Mouse (Mus musculus): ENCODE measurements around the gene Gm8926. TPM values are rescaled to one million over a fixed set of nuclear protein-coding genes. Genes with fewer than 3 reads are reported as not detected.
"Not testable (repeated sequence)": the region's sequence is repeated elsewhere in the genome, so short reads cannot be mapped to it uniquely, and the experiment has no call there.

The Gm8926 gene
- polyA plus RNA-seq (2012) = not detected in 2 replicates

- not testable (repeated sequence) for H3K9me3 ChIP-seq (ENCODE audit: control insufficient read depth, low read length); H3K27me3 ChIP-seq (ENCODE audit: control insufficient read depth); H3K36me3 ChIP-seq (ENCODE audit: control insufficient read depth); H3K4me1 ChIP-seq (ENCODE audit: control insufficient read depth); H3K4me3 ChIP-seq (replicated peaks)
Measured at GRCm38 (mm10) chr5:11770248-11770647, at the start of gene Gm8926. TSS of gene Gm8926 (plus strand) at chr5:11770548.

Other genes with a start within 250 kb of the Gm8926 start
- gene Gm6460, start 175.6 kb upstream of the Gm8926 start, polyA plus RNA-seq (2012) = not detected in 2 replicates
- not detected in 2 replicates for gene Gm8922, start 88.6 kb upstream of the Gm8926 start, polyA plus RNA-seq (2012)
- not detected in 2 replicates for gene Gm6465, start 75.0 kb downstream of the Gm8926 start, polyA plus RNA-seq (2012)
- gene 4933402N22Rik, start 147.5 kb downstream of the Gm8926 start, polyA plus RNA-seq (2012) = not detected in 2 replicates